Mouse (Mus musculus): Measurements from ENCODE around the gene Wdfy1. TPM values are rescaled to one million over a fixed set of nuclear protein-coding genes. Genes with fewer than 3 reads are reported as not detected.

Gene Wdfy1
- total RNA-seq, 1 experiment from 2014 or later, result 7.5 TPM

- ATAC-seq (replicated peaks; ENCODE audit: low read depth, poor library complexity, severe bottlenecking), result peak; percentile 78
Observed at GRCm38 (mm10) chr1:79761106-79761916, 14.6 kb downstream of the Wdfy1 start.

- no peak for ATAC-seq (replicated peaks; ENCODE audit: low read depth, poor library complexity, severe bottlenecking)
Observed at GRCm38 (mm10) chr1:79760656-79761055, 15.3 kb downstream of the Wdfy1 start.

- ATAC-seq (replicated peaks; ENCODE audit: low read depth, poor library complexity, severe bottlenecking), result no peak
Observed at GRCm38 (mm10) chr1:79759436-79759972, 16.4 kb downstream of the Wdfy1 start.

DNA sequence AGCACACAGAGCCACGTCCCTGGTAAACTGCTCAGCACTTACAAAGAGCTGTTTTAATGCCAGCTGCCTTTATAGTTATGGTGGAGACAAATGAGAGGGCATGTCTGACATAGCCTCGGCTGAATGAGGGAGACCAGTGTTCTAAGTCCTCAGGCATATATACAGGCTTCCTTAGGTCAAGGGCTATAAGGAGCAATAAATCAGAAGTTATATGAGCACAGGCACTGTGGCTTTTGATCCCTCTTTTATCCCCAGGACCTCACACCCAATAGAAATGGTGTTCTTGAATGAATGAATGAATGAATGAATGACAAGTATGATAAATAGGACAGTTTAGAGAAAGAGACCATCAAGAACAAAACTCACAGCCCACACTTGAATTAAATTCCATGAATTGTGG lies 16.9 kb downstream of the Wdfy1 start:
- no peak for ATAC-seq (replicated peaks; ENCODE audit: low read depth, poor library complexity, severe bottlenecking)

GRCm38 (mm10) chr1:79757597-79757996 lies 18.3 kb downstream of the Wdfy1 start:
- ATAC-seq (replicated peaks; ENCODE audit: low read depth, poor library complexity, severe bottlenecking), result no peak

GRCm38 (mm10) chr1:79757161-79757560 lies 18.8 kb downstream of the Wdfy1 start:
- no peak for ATAC-seq (replicated peaks; ENCODE audit: low read depth, poor library complexity, severe bottlenecking)

GRCm38 (mm10) chr1:79756417-79756816 lies 19.5 kb downstream of the Wdfy1 start:
- no peak for ATAC-seq (replicated peaks; ENCODE audit: low read depth, poor library complexity, severe bottlenecking)

DNA sequence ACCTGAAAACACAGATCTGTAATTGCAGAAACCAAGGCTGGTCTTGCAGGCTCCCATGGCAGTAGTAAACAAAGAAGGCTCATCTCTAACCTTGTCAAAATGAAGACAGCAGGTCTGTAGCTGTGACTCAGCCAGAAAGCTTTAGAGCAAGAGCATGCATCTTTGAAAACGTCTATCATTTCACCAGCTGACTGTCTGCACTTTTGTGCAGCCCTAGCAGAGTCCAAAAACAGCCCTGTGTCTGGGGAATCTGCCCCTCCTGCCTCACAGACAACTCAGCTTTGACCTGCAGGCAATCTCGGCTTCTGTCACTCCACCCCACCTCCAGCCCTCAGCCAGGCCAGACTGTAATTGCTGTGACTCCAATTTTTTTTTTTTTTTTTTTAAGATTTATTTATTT lies 20.6 kb downstream of the Wdfy1 start:
- no peak for ATAC-seq (replicated peaks; ENCODE audit: low read depth, poor library complexity, severe bottlenecking)

DNA sequence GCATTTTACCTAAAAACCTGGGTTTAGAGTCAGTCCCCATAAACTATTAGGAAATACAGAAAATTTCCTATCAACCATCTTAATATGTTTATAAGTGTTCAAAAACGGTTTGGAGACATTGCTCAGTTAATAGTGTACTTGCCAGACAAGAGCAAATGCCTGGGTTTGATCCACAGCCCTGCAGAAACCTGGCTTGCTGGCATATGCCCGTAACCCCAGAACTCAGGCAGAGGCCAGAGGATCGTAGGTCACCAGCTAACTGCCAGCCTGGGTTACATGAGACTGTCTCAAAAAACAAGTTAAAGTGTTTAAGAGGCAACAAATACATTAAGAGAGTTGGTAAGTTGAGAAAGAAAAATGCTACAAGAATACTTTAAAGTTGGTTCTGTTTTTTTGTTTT lies 21.0 kb downstream of the Wdfy1 start:
- no peak for ATAC-seq (replicated peaks; ENCODE audit: low read depth, poor library complexity, severe bottlenecking)

DNA sequence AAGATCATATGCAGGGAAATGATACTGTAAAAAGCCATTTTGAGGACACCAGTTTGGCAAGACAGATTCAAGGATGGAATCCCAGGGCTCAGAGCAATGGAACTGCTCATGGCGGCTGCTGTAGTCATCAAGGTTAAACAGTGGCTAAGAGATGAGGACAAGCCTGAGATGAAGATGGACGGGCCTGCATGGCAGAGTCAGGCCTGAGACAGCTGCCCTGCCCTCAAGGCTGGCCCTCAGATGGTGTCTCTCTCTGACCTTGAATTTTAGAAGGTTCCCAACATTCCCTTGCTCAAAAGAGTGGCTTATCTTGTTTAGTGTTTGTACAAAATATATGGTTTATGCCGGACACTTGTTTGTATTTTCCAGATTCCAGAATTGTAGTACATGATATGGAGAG lies 22.5 kb downstream of the Wdfy1 start:
- ATAC-seq (replicated peaks; ENCODE audit: low read depth, poor library complexity, severe bottlenecking), result no peak

DNA sequence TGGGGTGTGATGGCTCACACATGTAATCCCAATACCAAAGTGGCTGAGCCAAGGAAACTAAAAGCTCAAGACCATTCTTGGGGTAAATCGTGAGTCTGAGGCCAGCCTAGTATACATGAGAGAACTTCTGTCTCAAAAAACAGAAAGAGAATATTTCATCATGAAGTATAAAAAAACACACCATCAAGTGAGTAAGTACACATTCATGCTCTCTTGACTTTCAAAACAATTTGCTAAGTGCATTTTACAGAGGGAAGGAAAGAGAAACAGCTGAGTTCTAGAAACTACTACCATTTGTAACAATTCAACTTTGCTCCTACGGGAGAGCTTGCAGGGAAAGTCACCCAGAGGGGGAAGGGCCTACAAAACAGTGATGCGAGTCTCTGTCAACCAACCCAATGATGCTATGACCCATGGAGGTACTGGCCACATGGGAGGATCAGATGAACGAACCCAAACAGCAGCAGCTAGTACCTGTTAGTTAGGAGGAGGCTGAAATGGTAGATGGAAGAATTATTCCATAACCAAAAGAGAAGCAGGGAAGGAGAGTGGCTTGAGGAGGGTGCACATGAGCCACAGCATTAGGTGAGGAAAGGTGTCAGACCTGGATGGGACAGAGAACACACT lies 23.1 kb downstream of the Wdfy1 start:
- ATAC-seq (replicated peaks; ENCODE audit: low read depth, poor library complexity, severe bottlenecking), result no peak

GRCm38 (mm10) chr1:79752015-79752695 lies 23.8 kb downstream of the Wdfy1 start:
- ATAC-seq (replicated peaks; ENCODE audit: low read depth, poor library complexity, severe bottlenecking), result peak; percentile 28

GRCm38 (mm10) chr1:79751186-79751585 lies 24.8 kb downstream of the Wdfy1 start:
- peak; percentile 60 for ATAC-seq (replicated peaks; ENCODE audit: low read depth, poor library complexity, severe bottlenecking)

DNA sequence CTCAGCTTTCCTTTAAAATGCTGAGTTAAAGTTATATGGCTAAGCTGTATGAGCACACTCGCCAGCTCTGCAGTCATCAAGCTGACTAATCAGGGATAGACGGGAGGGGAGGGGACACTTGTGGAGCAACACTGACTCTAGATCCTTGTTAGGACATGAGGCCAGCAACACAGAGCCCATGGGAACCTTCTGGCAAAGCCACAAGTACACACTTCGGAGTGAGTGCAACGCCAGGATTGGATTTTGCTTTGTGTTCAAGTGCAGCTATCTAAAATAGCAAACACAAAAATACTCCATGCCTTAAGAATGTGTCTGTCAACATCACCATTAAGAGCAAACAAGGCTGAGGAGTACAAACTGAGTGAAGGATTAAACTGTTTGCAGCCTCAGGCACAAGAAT lies 29.9 kb downstream of the Wdfy1 start:
- no peak for ATAC-seq (replicated peaks; ENCODE audit: low read depth, poor library complexity, severe bottlenecking)

GRCm38 (mm10) chr1:79743385-79743784 lies 32.6 kb downstream of the Wdfy1 start:
- ATAC-seq (replicated peaks; ENCODE audit: low read depth, poor library complexity, severe bottlenecking), result no peak

DNA sequence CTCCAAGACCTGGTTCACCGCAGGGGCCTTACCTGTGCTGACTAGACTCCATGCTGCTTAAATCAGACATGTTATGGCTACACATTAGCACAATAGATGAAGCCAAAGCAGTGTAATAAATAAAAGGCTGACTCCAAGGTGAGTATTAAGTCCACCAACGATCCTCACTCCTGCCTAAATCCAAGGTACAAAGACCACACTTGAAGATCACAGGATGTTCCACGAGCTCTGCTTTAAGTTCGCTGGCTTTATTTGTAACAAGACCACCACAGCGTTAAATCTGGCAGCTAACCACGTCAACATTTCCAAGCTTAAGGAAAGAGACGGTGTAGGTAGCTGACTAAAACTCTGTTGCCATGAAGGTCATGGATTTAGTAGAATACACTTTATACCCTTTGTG lies 33.0 kb downstream of the Wdfy1 start:
- no peak for ATAC-seq (replicated peaks; ENCODE audit: low read depth, poor library complexity, severe bottlenecking)

DNA sequence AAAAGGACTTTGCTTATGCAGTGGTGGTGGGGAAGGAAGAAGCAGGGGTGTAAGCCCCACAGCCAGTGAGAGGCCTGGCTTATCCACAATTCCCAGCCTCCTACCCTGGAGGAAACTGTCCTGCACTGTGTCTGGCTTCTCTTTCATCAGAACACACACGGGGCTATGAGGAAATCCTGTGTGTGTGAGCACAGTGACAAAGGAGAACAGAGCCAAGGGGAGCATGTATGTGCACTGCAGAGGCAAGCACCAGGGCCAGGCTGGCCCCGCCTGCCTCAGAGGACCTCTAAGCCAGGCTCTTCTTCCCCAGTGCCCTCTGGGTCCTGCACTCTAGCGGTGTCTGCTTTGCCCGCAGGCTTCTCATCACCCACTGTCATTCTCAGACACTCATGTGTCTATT lies 34.9 kb downstream of the Wdfy1 start:
- peak; percentile 92 for ATAC-seq (replicated peaks; ENCODE audit: low read depth, poor library complexity, severe bottlenecking)

DNA sequence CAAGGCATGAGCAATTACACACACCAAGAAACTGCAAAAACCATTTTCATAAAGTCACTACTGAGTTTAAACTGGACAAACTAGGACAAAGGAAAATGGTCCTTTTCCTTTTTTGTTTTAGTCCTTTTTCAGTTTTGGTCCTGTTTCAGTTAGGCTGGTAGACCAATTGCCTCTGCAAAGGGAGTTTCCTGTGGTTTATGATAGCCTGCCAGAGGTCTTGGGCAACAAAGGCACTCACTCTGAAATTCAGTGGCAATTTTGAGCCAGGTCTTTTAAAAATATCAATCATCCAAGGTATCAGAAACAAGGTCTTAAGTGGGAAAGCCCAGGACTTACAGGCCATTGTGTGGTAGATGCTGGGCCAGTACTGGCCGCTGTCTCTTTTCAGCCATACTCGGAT lies 36.2 kb downstream of the Wdfy1 start:
- peak; percentile 33; the same call in 1 of the 2 replicates for ATAC-seq (replicated peaks; ENCODE audit: low read depth, poor library complexity, severe bottlenecking)

- ATAC-seq (replicated peaks; ENCODE audit: low read depth, poor library complexity, severe bottlenecking), result no peak
Observed at GRCm38 (mm10) chr1:79736408-79736807, 39.5 kb downstream of the Wdfy1 start.

DNA sequence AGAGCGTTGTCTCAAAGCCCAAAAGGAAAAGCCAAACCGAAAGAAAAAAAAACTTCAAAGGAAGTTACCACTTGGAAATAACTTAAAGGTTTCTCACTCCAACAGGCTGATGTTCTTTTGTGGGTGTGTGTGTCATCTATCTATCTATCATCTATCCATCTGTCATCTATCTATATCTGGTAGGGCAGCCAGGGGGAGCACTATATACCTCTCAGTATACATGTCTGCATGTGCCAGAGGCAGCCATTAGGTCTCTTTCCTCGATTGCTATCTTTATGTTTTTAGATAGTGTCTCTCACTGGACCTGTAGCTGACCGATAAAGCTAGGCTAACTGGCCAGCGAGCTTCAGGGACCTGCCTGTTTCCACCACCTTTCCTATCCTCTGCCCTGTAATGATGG lies 41.1 kb downstream of the Wdfy1 start:
- ATAC-seq (replicated peaks; ENCODE audit: low read depth, poor library complexity, severe bottlenecking), result no peak

All from common myeloid progenitor, adult 5-6 weeks (primary cell).